Mouse (Mus musculus) limb, embryonic 14.5 days (tissue): ENCODE results near the gene Fblim1. TPM values are rescaled to one million over a fixed set of nuclear protein-coding genes. Genes with fewer than 3 reads are reported as not detected.
"Not testable (repeated sequence)": the region's sequence is repeated elsewhere in the genome, so short reads cannot be mapped to it uniquely, and the experiment has no call there.

Experiments used
- ATAC-seq: fragments of 200-750 bp; cut with Nextera tagmentation; 2 replicates; pipeline ENCODE4 v1.8.0; 2017; ENCODE audit warnings: low read depth, moderate number of reproducible peaks, moderate TSS enrichment; ENCODE audit not compliant: low FRiP score
- DNase-seq: peaks from one replicate; pipeline ENCODE4 v3.0.0-alpha.2; 2015; ENCODE audit warnings: low spot score
- H3K27ac ChIP-seq: fragments of 300-500 bp; sonication (generic); replicated peaks from 2 replicates; pipeline ENCODE4 v1.5.1; 2014; ENCODE audit warnings: low read depth, mild to moderate bottlenecking, low read length, moderate library complexity, mixed read lengths
- H3K27me3 ChIP-seq: fragments of 300-500 bp; sonication (generic); 2 replicates; pipeline ENCODE4 v1.6.1; 2014; ENCODE audit warnings: low read length, mixed read lengths; ENCODE audit not compliant: control insufficient read depth, insufficient read depth
- H3K36me3 ChIP-seq: fragments of 300-500 bp; sonication (generic); 2 replicates; pipeline ENCODE4 v1.6.1; 2014; ENCODE audit warnings: mild to moderate bottlenecking, low read length, moderate library complexity, mixed read lengths; ENCODE audit not compliant: control insufficient read depth, insufficient read depth
- H3K4me1 ChIP-seq: fragments of 300-500 bp; sonication (generic); 2 replicates; pipeline ENCODE4 v1.6.1; 2014; ENCODE audit warnings: antibody characterized with exemption, low read length, mixed read lengths; ENCODE audit not compliant: control insufficient read depth, insufficient read depth
- H3K4me2 ChIP-seq: fragments of 300-500 bp; sonication (generic); replicated peaks from 2 replicates; pipeline ENCODE4 v1.6.1; 2014; ENCODE audit warnings: low read depth, mild to moderate bottlenecking, low read length, moderate library complexity; ENCODE audit not compliant: severe bottlenecking
- H3K4me3 ChIP-seq: fragments of 300-500 bp; sonication (generic); replicated peaks from 2 replicates; pipeline ENCODE4 v1.5.1; 2014; ENCODE audit warnings: low read length
- H3K9ac ChIP-seq: fragments of 300-500 bp; sonication (generic); 2 replicates; pipeline ENCODE4 v1.6.1; 2014; ENCODE audit warnings: mild to moderate bottlenecking, low read depth, low read length, moderate library complexity; ENCODE audit not compliant: severe bottlenecking
- H3K9me3 ChIP-seq: fragments of 300-500 bp; sonication (generic); 2 replicates; pipeline ENCODE4 v1.6.1; 2016; ENCODE audit warnings: low read length; ENCODE audit not compliant: control insufficient read depth
- POLR2A ChIP-seq: fragments of 200-500 bp; IDR thresholded peaks from 2 replicates; pipeline ENCODE4 v1.8.0; 2012; ENCODE audit warnings: inconsistent platforms, mild to moderate bottlenecking, moderate library complexity, borderline replicate concordance; ENCODE audit not compliant: insufficient read depth, insufficient read length; ENCODE audit errors: extremely low read depth
- WGBS: fragments of 180-500 bp; shearing (Covaris S2); extraction: QIAGEN DNeasy Blood & Tissue Kit; methylation state at CpG from one replicate; pipeline ENCODE4 v1.1.7; 2014; 5-methylcytosine and 5-hydroxymethylcytosine counted together
- polyA plus RNA-seq, 2 experiments: library from polyadenylated mRNA; depleted of rRNA in 1 of 2; stranded (reverse) in 1 of 2; unstranded in 1 of 2; fragments of >200 nt; fragmentation: Nextera tagmentation in 1 of 2; extraction: Ambion mirVana in 1 of 2; gene quantifications; 2 replicates each; pipeline versions ENCODE4 v1.2.1 to v1.2.3; 2012 to 2014

Gene Fblim1
- polyA plus RNA-seq, 2 experiments: 33.7 to 52.2 TPM

GRCm38 (mm10) chr4:141559898-141560263 is 46.0 kb downstream of the Fblim1 start:
- H3K27me3 ChIP-seq: no peaks in the 10 kb centered on the region
- peaks cover 5% of the 10 kb centered on the region for H3K4me1 ChIP-seq
- peak; percentile 68 for ATAC-seq
- peak overlapping the region; percentile 44 for H3K4me3 ChIP-seq
- WGBS: under 1% methylated on average over 9 of the region's 9 CpGs
- H3K9me3 ChIP-seq: no peaks in the 10 kb centered on the region
- TF ChIP-seq POLR2A: 0 out of 2 replicates have a peak, but pooled peaks have one; percentile 26
- no peaks in the 10 kb centered on the region for H3K36me3 ChIP-seq
- peak overlapping the region; percentile 92 for H3K4me2 ChIP-seq
- peak; percentile 69 for DNase-seq
- peak overlapping the region; percentile 51 for H3K9ac ChIP-seq
- H3K27ac ChIP-seq: peak overlapping the region; percentile 83

- peak overlapping the region; percentile 51 for H3K9ac ChIP-seq
- DNase-seq: peak; percentile 81
- peak; percentile 80 for ATAC-seq
- peak overlapping the region; percentile 83 for H3K27ac ChIP-seq
- no peaks in the 10 kb centered on the region for H3K36me3 ChIP-seq
- no peaks in the 10 kb centered on the region for H3K9me3 ChIP-seq
- H3K4me1 ChIP-seq: peaks cover 5% of the 10 kb centered on the region
- TF ChIP-seq POLR2A: no peak
- under 1% methylated on average over 30 of the region's 30 CpGs for WGBS
- no peaks in the 10 kb centered on the region for H3K27me3 ChIP-seq
- peak overlapping the region; percentile 92 for H3K4me2 ChIP-seq
- peak overlapping the region; percentile 44 for H3K4me3 ChIP-seq
These were observed 46.6 kb downstream of the Fblim1 start for GRCm38 (mm10) chr4:141559131-141559897.

- WGBS: 12% methylated on average over 16 of the region's 16 CpGs
- Histone ChIP-seq H3K36me3 (no peaks in the 10 kb centered on the region), H3K4me1 (peaks cover 5% of the 10 kb centered on the region), H3K9me3 (no peaks in the 10 kb centered on the region), H3K9ac (peak overlapping the region; percentile 51; the same call in 1 of the 2 replicates), H3K4me3 (peak overlapping the region; percentile 44), H3K4me2 (peak overlapping the region; percentile 92), H3K27ac (peak overlapping the region; percentile 83), H3K27me3 (no peaks in the 10 kb centered on the region)
- TF ChIP-seq POLR2A: no peak
- no peak for DNase-seq
- ATAC-seq: no peak
These were observed 47.2 kb downstream of the Fblim1 start for GRCm38 (mm10) chr4:141558658-141559057.

- 87% methylated on average over 6 of the region's 6 CpGs for WGBS
- ATAC-seq, H3K27ac ChIP-seq: not testable (repeated sequence)
These were observed 49.7 kb downstream of the Fblim1 start for GRCm38 (mm10) chr4:141556163-141556562.

GRCm38 (mm10) chr4:141554255-141554865 is 51.5 kb downstream of the Fblim1 start:
- peaks cover 10% of the 10 kb centered on the region for H3K4me1 ChIP-seq
- not testable (repeated sequence) for H3K4me2 ChIP-seq, DNase-seq, H3K27ac ChIP-seq, H3K9me3 ChIP-seq, H3K4me3 ChIP-seq, ATAC-seq, H3K36me3 ChIP-seq, H3K27me3 ChIP-seq, H3K9ac ChIP-seq
- WGBS: 93% methylated on average over 7 of the region's 9 CpGs

More at GRCm38 (mm10) chr4:141556163-141556562, 49.7 kb downstream of the Fblim1 start:
- H3K9me3 ChIP-seq, H3K4me3 ChIP-seq, H3K9ac ChIP-seq, H3K36me3 ChIP-seq, DNase-seq, H3K4me2 ChIP-seq, H3K27me3 ChIP-seq: not testable (repeated sequence)
- H3K4me1 ChIP-seq: peaks cover 10% of the 10 kb centered on the region
